Comparison of ENCODE assay signal across 33 mouse cellular contexts in the genomic region with DNA sequence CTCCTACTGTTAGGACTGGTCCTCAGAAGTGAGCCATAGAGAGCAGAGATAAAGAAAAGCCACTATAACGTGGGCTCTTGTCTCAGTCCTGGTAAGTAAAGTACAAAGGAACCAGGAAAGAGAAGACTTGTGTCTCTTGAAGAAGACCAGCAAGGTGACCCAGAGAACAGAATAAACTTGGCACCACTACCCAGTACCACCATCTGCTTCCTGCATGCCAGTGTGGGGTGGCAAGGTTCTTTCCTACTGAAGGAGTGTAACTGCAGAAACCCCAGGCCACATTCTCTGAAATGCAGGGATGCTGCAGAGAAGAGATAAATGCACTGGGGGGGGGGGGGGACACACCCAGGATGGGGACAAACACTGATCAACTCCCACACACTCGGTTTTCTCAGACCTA. TPM values are rescaled to one million over a fixed set of nuclear protein-coding genes. Genes with fewer than 3 reads are reported as not detected.
DNase-seq lines count a peak whose midpoint lies in the region; ATAC-seq and TF ChIP-seq lines count a peak whose summit lies in the region.
"Had no signal": no experiment of that assay in that cellular context is flagged by ENCODE, and none has a peak within 500 bp of the region (broad histone marks: within the 10 kb centered on the region; RNA-seq: fewer than 3 reads in every experiment).

No protein-coding gene starts in this region.

- no peaks in the 10 kb centered on the region for H3K9me3 ChIP-seq in hindbrain, embryonic 12.5 days (replicated peaks)
- H3K9me3 ChIP-seq: embryonic facial prominence, embryonic 10.5 days; embryonic facial prominence, embryonic 15.5 days; forebrain, embryonic 12.5 days; heart, embryonic 12.5 days; hindbrain, embryonic 15.5 days; limb, embryonic 10.5 days; limb, embryonic 15.5 days; midbrain, embryonic 10.5 days; midbrain, embryonic 15.5 days; neural tube, embryonic 15.5 days had no signal

- peaks cover 11% of the 10 kb centered on the region for H3K4me1 ChIP-seq in hindbrain, embryonic 12.5 days
- H3K4me1 ChIP-seq: hindbrain, embryonic 15.5 days; limb, embryonic 15.5 days had no signal

- peak overlapping the region; percentile 81 for H3K27ac ChIP-seq in gastrocnemius, adult 2 months
- no peak overlapping the region for H3K27ac ChIP-seq in hindbrain, embryonic 12.5 days
- H3K27ac ChIP-seq: embryonic facial prominence, embryonic 10.5 days; embryonic facial prominence, embryonic 15.5 days; forebrain, embryonic 12.5 days; hindbrain, embryonic 15.5 days; limb, embryonic 10.5 days; limb, embryonic 15.5 days; liver, embryonic 14.5 days; macrophage; midbrain, embryonic 10.5 days; midbrain, embryonic 15.5 days; neural tube, embryonic 15.5 days; stomach, postnatal 0 days had no signal

- 78% methylated on average over 2 of the region's 2 CpGs for WGBS in hindbrain, embryonic 12.5 days

- H3K36me3 ChIP-seq in hindbrain, embryonic 12.5 days = no peaks in the 10 kb centered on the region
- H3K36me3 ChIP-seq: embryonic facial prominence, embryonic 10.5 days; embryonic facial prominence, embryonic 15.5 days; forebrain, embryonic 12.5 days; heart, embryonic 12.5 days; hindbrain, embryonic 15.5 days; limb, embryonic 10.5 days; limb, embryonic 15.5 days; midbrain, embryonic 10.5 days; midbrain, embryonic 15.5 days; neural tube, embryonic 15.5 days had no signal

- no peak overlapping the region for H3K9ac ChIP-seq in hindbrain, embryonic 12.5 days
- H3K9ac ChIP-seq: embryonic facial prominence, embryonic 15.5 days; forebrain, embryonic 12.5 days; forebrain, postnatal 0 days; heart, embryonic 12.5 days; hindbrain, embryonic 15.5 days; limb, embryonic 15.5 days; liver, embryonic 14.5 days; midbrain, embryonic 15.5 days; neural tube, embryonic 15.5 days had no signal

- peaks cover 30% of the 10 kb centered on the region for H3K27me3 ChIP-seq in hindbrain, embryonic 12.5 days
- H3K27me3 ChIP-seq: embryonic facial prominence, embryonic 15.5 days; heart, embryonic 12.5 days; hindbrain, embryonic 15.5 days; limb, embryonic 15.5 days; midbrain, embryonic 15.5 days; neural tube, embryonic 15.5 days had no signal

- ATAC-seq in common myeloid progenitor, adult 5-6 weeks (replicated peaks; ENCODE audit: low read depth, poor library complexity, severe bottlenecking) = peak; percentile 20; the same call in 1 of the 2 replicates
- no peak for ATAC-seq in hindbrain, embryonic 12.5 days (ENCODE audit: low FRiP score)
- ATAC-seq: CD4-positive, CD25-positive, alpha-beta regulatory T cell, adult 4 months; forebrain, postnatal 0 days; inflammation-experienced regulatory T-cells, adult 6 months; midbrain, embryonic 15.5 days had no signal

- no peak for TF ChIP-seq CTCF in gastrocnemius, adult 2 months (IDR thresholded peaks at IDR 0.05)

- H3K4me3 ChIP-seq in gastrocnemius, adult 2 months = no peak overlapping the region
- H3K4me3 ChIP-seq in hindbrain, embryonic 12.5 days = no peak overlapping the region
- H3K4me3 ChIP-seq: embryonic facial prominence, embryonic 10.5 days; embryonic facial prominence, embryonic 15.5 days; forebrain, embryonic 12.5 days; heart, embryonic 12.5 days; hindbrain, embryonic 15.5 days; limb, embryonic 10.5 days; limb, embryonic 15.5 days; midbrain, embryonic 10.5 days; midbrain, embryonic 15.5 days; neural tube, embryonic 15.5 days had no signal

- intact Hi-C loops in gastrocnemius, adult 2 months (cut with DNase I) = no loop called here
- intact Hi-C loops in gastrocnemius, postnatal 14 days (cut with DNase I; ENCODE audit: low total_unique reads) = no loop called here

- no peak for DNase-seq in gastrocnemius, adult 2 months
- DNase-seq in gastrocnemius, postnatal 14 days = no peak
- DNase-seq in cerebellum, adult 18-20 months = peak; percentile 59 to 75
- DNase-seq in cerebellum, adult 9-11 months = peak; percentile 78
- DNase-seq in right cerebral cortex, postnatal 4 days = no peak
- DNase-seq: adrenal gland, postnatal 25 days; forebrain, postnatal 0 days; gastrocnemius, postnatal 36 days; heart, adult 18-20 months; kidney, adult 11 months; kidney, postnatal 36 days; layer of hippocampus, postnatal 36 days; lung, adult 2 months; lung, postnatal 10 days; thymus, adult 18-20 months; thymus, postnatal 25 days had no signal

- H3K4me2 ChIP-seq in hindbrain, embryonic 12.5 days (replicated peaks) = no peak overlapping the region
- H3K4me2 ChIP-seq: embryonic facial prominence, embryonic 15.5 days; forebrain, embryonic 12.5 days; heart, embryonic 12.5 days; hindbrain, embryonic 15.5 days; limb, embryonic 15.5 days; midbrain, embryonic 15.5 days; neural tube, embryonic 15.5 days had no signal

RNA-seq across cellular contexts. Expression of a gene that starts 29.0 kb away (rescaled TPM):
- total RNA-seq in gastrocnemius, adult 2 months (2021) = 10 to 100 TPM; 67.1 to 83.8 TPM
- total RNA-seq in gastrocnemius, postnatal 14 days (2021) = 10 to 100 TPM; 19.7 to 20.8 TPM
- total RNA-seq in common myeloid progenitor, adult 5-6 weeks (2017) = 27.9 and 36.4 TPM in 2 replicates
- 16.4 and 18.2 TPM in 2 replicates for polyA plus RNA-seq in hindbrain, embryonic 12.5 days (2016; fragmentation: Nextera tagmentation; extraction: Ambion mirVana)

Comparison
In these comparisons a context has a peak if more than half of its experiments do, and no peak if none do; other contexts are left out.
1. DNase-seq: peak in cerebellum, adult 18-20 months (2 of 2) and cerebellum, adult 9-11 months (single experiment); none in gastrocnemius, adult 2 months (single experiment), gastrocnemius, postnatal 14 days (single experiment) and right cerebral cortex, postnatal 4 days (single experiment).